Mouse (Mus musculus) midbrain, embryonic 16.5 days (tissue): Measurements from ENCODE around the gene Txnrd2. TPM values are rescaled to one million over a fixed set of nuclear protein-coding genes. Genes with fewer than 3 reads are reported as not detected.

Experiments used
- ATAC-seq: fragments of 200-750 bp; cut with Nextera tagmentation; 2 replicates; pipeline ENCODE4 v1.8.0; 2017; ENCODE audit warnings: moderate TSS enrichment
- H3K27ac ChIP-seq: fragments of 300-500 bp; sonication (generic); 2 replicates; pipeline ENCODE4 v1.5.1; 2014; ENCODE audit warnings: mild to moderate bottlenecking, low read length, mixed read lengths
- H3K27me3 ChIP-seq: fragments of 300-500 bp; sonication (generic); 2 replicates; pipeline ENCODE4 v1.6.1; 2014; ENCODE audit warnings: low read depth, low read length, mixed read lengths; ENCODE audit not compliant: control insufficient read depth, insufficient read depth
- H3K36me3 ChIP-seq: fragments of 300-500 bp; sonication (generic); 2 replicates; pipeline ENCODE4 v1.6.1; 2014; ENCODE audit warnings: mild to moderate bottlenecking, low read length, moderate library complexity, mixed read lengths; ENCODE audit not compliant: control insufficient read depth, insufficient read depth
- H3K4me1 ChIP-seq: fragments of 300-500 bp; sonication (generic); 2 replicates; pipeline ENCODE4 v1.6.1; 2014; ENCODE audit warnings: mild to moderate bottlenecking, low read length, mixed read lengths; ENCODE audit not compliant: control insufficient read depth, insufficient read depth
- H3K4me2 ChIP-seq: fragments of 300-500 bp; sonication (generic); 2 replicates; pipeline ENCODE4 v1.6.1; 2014; ENCODE audit warnings: mild to moderate bottlenecking, low read length, mixed read lengths
- H3K4me3 ChIP-seq: fragments of 300-500 bp; sonication (generic); 2 replicates; pipeline ENCODE4 v1.5.1; 2014; ENCODE audit warnings: low read depth, mild to moderate bottlenecking, low read length, moderate library complexity, mixed read lengths
- H3K9ac ChIP-seq: fragments of 300-500 bp; sonication (generic); 2 replicates; pipeline ENCODE4 v1.6.1; 2014; ENCODE audit warnings: low read depth, low read length, mixed read lengths
- H3K9me3 ChIP-seq: fragments of 300-500 bp; sonication (generic); replicated peaks from 2 replicates; pipeline ENCODE4 v1.6.1; 2014; ENCODE audit warnings: mild to moderate bottlenecking, low read length, mixed read lengths; ENCODE audit not compliant: control insufficient read depth, poor library complexity, severe bottlenecking
- WGBS: fragments of 180-500 bp; shearing (Covaris S2); extraction: QIAGEN DNeasy Blood & Tissue Kit; methylation state at CpG from one replicate; pipeline ENCODE4 v1.1.7; 2014; 5-methylcytosine and 5-hydroxymethylcytosine counted together
- polyA plus RNA-seq: library from polyadenylated mRNA; unstranded; fragments of >200 nt; fragmentation: Nextera tagmentation; extraction: Ambion mirVana; gene quantifications from 2 replicates; pipeline ENCODE4 v1.2.1, GENCODE M21; 2015

Txnrd2 gene
- polyA plus RNA-seq, 1 experiment from 2014 or later, result 36.6 TPM

DNA sequence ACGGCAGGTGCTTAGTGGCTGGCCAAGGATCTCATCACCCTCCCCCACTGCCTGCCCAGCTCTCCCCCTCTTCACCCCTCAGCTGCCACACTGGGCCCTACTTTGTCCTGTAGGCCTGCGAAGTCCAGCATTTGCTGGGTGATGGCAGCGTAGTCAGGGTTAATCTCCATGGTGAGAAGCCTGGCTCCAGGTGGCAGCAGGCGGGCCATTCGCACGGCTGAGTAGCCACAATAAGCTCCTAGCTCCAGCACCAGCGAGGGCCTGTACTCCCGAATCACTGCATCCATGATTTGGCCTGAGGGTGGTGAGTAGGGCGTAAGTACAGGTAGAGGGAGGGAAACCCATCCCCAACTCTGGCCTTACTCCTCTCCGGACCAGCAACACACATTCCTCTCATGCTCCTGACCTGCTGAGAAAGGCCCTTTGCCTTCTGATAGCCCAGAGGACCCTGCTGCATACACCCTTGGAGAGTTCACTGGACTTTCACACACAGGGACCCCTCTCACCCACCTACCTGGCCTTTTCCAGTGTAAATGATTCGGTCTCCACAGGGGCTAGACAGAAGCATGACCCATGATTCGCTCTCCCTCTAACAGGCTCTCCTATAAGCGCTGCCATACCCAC is 15.0 kb upstream of the Txnrd2 start:
- H3K9ac ChIP-seq, result peak overlapping the region; percentile 14; the same call in 1 of the 2 replicates
- H3K27me3 ChIP-seq, result no peaks in the 10 kb centered on the region
- peaks cover 9% of the 10 kb centered on the region for H3K4me1 ChIP-seq
- WGBS, result 40% methylated on average over 13 of the region's 13 CpGs
- H3K4me3 ChIP-seq, result no peak overlapping the region
- no peak overlapping the region for H3K4me2 ChIP-seq
- peaks cover 4% of the 10 kb centered on the region for H3K36me3 ChIP-seq
- no peak overlapping the region for H3K27ac ChIP-seq
- H3K9me3 ChIP-seq, result no peaks in the 10 kb centered on the region
- ATAC-seq, result no peak

GRCm38 (mm10) chr16:18411802-18412476 is 14.2 kb upstream of the Txnrd2 start:
- 84% methylated on average over 12 of the region's 12 CpGs for WGBS
- Histone ChIP-seq H3K27ac (no peak overlapping the region), H3K4me3 (no peak overlapping the region), H3K4me1 (peaks cover 9% of the 10 kb centered on the region), H3K4me2 (no peak overlapping the region), H3K9me3 (no peaks in the 10 kb centered on the region), H3K27me3 (no peaks in the 10 kb centered on the region), H3K9ac (0 out of 2 replicates have a peak overlapping the region, but pooled peaks have one; percentile 14), H3K36me3 (peaks cover 4% of the 10 kb centered on the region)
- ATAC-seq, result 0 out of 2 replicates have a peak, but pooled peaks have one; percentile 4

DNA sequence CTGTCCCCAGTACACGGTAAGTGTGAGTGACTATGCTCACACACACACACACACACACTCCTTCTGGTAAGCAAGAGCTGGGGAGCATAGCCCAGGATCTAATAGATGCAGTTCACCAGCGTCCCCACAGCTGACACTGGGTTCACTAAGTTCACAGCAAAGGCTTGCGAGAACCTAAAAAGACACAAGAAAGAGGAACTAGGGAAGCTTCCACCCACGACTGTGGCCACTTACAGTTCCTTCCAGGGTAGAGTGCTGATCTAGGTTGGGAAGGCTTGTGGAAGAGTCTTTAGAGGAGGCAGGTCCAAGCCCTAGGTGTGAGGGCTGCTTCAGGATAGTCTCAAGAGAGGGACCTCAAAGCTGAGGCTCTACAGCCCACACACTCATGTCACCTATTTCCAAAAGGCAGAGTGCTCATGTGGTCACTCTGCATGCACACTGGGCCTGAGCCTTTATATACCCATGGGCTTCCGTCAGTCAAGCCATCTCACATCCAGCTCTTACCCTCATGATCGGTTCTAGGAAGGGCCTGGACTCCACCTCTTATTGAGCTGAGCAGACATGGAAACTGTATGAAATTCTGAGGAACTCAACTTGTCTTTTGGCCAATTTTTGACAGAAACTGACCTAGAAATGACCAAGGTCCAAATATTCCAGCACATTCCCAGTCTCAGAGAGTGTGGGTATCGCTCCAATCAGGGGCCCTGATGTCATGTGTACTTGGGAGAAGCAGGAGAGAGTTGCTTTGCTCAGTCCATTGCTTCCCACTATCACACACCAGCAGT is 13.0 kb upstream of the Txnrd2 start:
- Histone ChIP-seq H3K4me3 (no peak overlapping the region), H3K27ac (no peak overlapping the region)
- 95% methylated on average over 7 of the region's 7 CpGs for WGBS

DNA sequence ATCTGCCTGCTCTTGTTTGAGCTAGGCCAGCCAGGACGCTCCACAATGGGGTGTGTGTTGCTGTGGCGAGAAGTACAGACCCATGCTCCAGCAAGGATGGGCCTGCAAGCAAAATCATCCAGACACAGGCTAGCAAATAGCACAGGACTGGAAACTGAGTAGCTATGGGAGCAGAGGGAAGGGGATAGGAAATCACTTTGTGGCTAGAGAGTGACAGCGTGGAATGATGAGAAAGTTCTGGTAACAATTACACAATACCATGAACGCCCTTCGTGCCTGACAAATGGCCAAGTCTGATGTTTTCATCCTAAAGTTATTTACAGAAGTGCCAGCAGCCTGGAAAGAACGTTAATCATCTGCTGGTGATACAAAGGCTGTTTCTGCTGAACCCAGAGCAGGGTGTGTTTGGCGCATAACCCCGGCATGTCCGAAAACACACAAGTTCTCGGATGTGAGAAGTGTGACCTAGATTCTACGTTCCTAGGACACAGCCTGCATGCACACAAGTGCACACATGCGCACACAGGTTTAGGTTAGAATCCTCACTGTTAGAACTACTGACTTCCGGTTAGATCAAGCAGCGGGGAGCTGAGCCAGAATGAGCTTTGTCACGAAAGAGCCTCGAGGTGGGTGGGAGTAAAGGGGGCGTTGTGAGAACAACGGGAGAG is 10.0 kb upstream of the Txnrd2 start:
- 82% methylated on average over 18 of the region's 18 CpGs for WGBS
- ATAC-seq, result no peak
- H3K27ac ChIP-seq, result no peak overlapping the region

More for the DNA sequence above, 13.0 kb upstream of the Txnrd2 start:
- Histone ChIP-seq H3K36me3 (peaks cover 4% of the 10 kb centered on the region), H3K27me3 (no peaks in the 10 kb centered on the region), H3K9ac (no peak overlapping the region), H3K4me2 (no peak overlapping the region), H3K4me1 (peaks cover 9% of the 10 kb centered on the region), H3K9me3 (no peaks in the 10 kb centered on the region)
- no peak for ATAC-seq

GRCm38 (mm10) chr16:18416837-18417236 is 9.3 kb upstream of the Txnrd2 start:
- ATAC-seq, result no peak
- WGBS, result 91% methylated on average over 3 of the region's 3 CpGs

More for the DNA sequence above, 10.0 kb upstream of the Txnrd2 start:
- Histone ChIP-seq H3K9me3 (no peaks in the 10 kb centered on the region), H3K9ac (no peak overlapping the region), H3K4me3 (no peak overlapping the region), H3K27me3 (no peaks in the 10 kb centered on the region), H3K4me2 (no peak overlapping the region), H3K4me1 (peaks cover 4% of the 10 kb centered on the region), H3K36me3 (peaks cover 7% of the 10 kb centered on the region)

GRCm38 (mm10) chr16:18417491-18417890 is 8.7 kb upstream of the Txnrd2 start:
- Histone ChIP-seq H3K27me3 (no peaks in the 10 kb centered on the region), H3K4me2 (no peak overlapping the region), H3K4me1 (no peaks in the 10 kb centered on the region; the same call in 1 of the 2 replicates), H3K9me3 (no peaks in the 10 kb centered on the region), H3K36me3 (peaks cover 7% of the 10 kb centered on the region), H3K4me3 (no peak overlapping the region), H3K27ac (no peak overlapping the region), H3K9ac (no peak overlapping the region)
- no peak for ATAC-seq
- 91% methylated on average over 5 of the region's 5 CpGs for WGBS

More at GRCm38 (mm10) chr16:18416837-18417236, 9.3 kb upstream of the Txnrd2 start:
- Histone ChIP-seq H3K27ac (no peak overlapping the region), H3K36me3 (peaks cover 7% of the 10 kb centered on the region), H3K27me3 (no peaks in the 10 kb centered on the region), H3K4me3 (no peak overlapping the region), H3K4me2 (no peak overlapping the region), H3K4me1 (no peaks in the 10 kb centered on the region; the same call in 1 of the 2 replicates), H3K9me3 (no peaks in the 10 kb centered on the region), H3K9ac (no peak overlapping the region)

- 94% methylated on average over 4 of the region's 4 CpGs for WGBS
- ATAC-seq, result no peak
- Histone ChIP-seq H3K9me3 (no peaks in the 10 kb centered on the region), H3K36me3 (peaks cover 7% of the 10 kb centered on the region), H3K9ac (no peak overlapping the region), H3K27ac (no peak overlapping the region), H3K4me2 (no peak overlapping the region), H3K4me1 (peaks cover 6% of the 10 kb centered on the region), H3K4me3 (no peak overlapping the region), H3K27me3 (no peaks in the 10 kb centered on the region)
Measured at GRCm38 (mm10) chr16:18418756-18419602, 7.2 kb upstream of the Txnrd2 start.

DNA sequence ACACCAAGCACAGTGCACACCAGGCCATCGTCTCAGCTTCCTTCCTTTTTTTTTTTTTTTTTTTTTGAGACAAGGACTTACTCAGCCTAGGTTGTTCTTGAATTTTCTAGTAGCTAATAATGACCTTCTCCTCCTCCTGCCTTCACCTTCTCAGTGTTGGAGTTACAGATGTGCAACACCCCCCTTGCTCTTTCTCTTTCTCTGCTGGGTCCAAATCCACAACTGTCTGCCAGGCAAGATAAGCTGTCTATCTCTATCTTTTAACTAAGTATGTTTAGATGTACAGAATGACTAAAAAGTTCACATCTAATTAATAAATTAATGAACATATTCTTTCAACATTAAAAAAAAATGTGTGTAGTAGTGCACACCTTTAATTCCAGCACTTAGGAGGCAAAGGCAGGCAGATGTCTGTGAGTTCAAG is 6.6 kb upstream of the Txnrd2 start:
- no peak for ATAC-seq
- Histone ChIP-seq H3K4me2 (no peak overlapping the region), H3K36me3 (peaks cover 7% of the 10 kb centered on the region), H3K9me3 (no peaks in the 10 kb centered on the region), H3K9ac (no peak overlapping the region), H3K27ac (no peak overlapping the region), H3K4me3 (no peak overlapping the region), H3K27me3 (no peaks in the 10 kb centered on the region), H3K4me1 (peaks cover 11% of the 10 kb centered on the region)
- 87% methylated on average over 1 of the region's 1 CpGs for WGBS
